Mouse (Mus musculus) erythroblast, adult 5-6 weeks (primary cell): ENCODE data around the gene Itk. TPM values are rescaled to one million over a fixed set of nuclear protein-coding genes. Genes with fewer than 3 reads are reported as not detected.

Experiments used
- ATAC-seq: replicated peaks from 2 replicates; pipeline ENCODE4 v1.8.0; 2016; ENCODE audit warnings: moderate number of reproducible peaks, mild to moderate bottlenecking, moderate TSS enrichment, inconsistent platforms; ENCODE audit not compliant: poor library complexity, low FRiP score, severe bottlenecking
- total RNA-seq, 2 experiments: library from RNA; stranded (forward) in 1 of 2; stranded (reverse) in 1 of 2; fragments of 150-400 nt in 1 of 2; fragments of 200-764, 138-1000 nt in 1 of 2; gene quantifications; 2 replicates each; pipeline versions ENCODE4 v1.2.3 to v1.2.4; 2015 to 2017; ENCODE audit warnings: low replicate concordance in 2 of 2

Itk gene
- total RNA-seq, 2 experiments from 2014 or later, result 1.5 TPM; not detected in 1

- ATAC-seq, result no peak
Observed at GRCm38 (mm10) chr11:46288091-46288490, 101.2 kb downstream of the Itk start.

- no peak for ATAC-seq
Observed at GRCm38 (mm10) chr11:46286803-46287202, 102.5 kb downstream of the Itk start.

GRCm38 (mm10) chr11:46283800-46284199 is 105.5 kb downstream of the Itk start:
- no peak for ATAC-seq

GRCm38 (mm10) chr11:46282612-46283011 is 106.7 kb downstream of the Itk start:
- ATAC-seq, result no peak

- ATAC-seq, result no peak
Observed at GRCm38 (mm10) chr11:46278709-46279108, 110.6 kb downstream of the Itk start.

GRCm38 (mm10) chr11:46278140-46278539 is 111.2 kb downstream of the Itk start:
- no peak for ATAC-seq

GRCm38 (mm10) chr11:46276778-46277177 is 112.5 kb downstream of the Itk start:
- peak; percentile 55; the same call in 1 of the 2 replicates for ATAC-seq

GRCm38 (mm10) chr11:46276168-46276567 is 113.1 kb downstream of the Itk start:
- no peak for ATAC-seq

- peak; percentile 68 for ATAC-seq
Observed at GRCm38 (mm10) chr11:46275302-46275701, 114.0 kb downstream of the Itk start.

Other genes with a start within 250 kb of the Itk start
- not detected in 2 replicates for gene Nipal4, start 223.0 kb downstream of the Itk start, total RNA-seq (2015; ENCODE audit: low replicate concordance)
- gene Nipal4, start 223.0 kb downstream of the Itk start, total RNA-seq (2017; ENCODE audit: low replicate concordance), result not detected in 2 replicates
- not detected in 2 replicates for gene Fndc9, start 154.0 kb downstream of the Itk start, total RNA-seq (2015; ENCODE audit: low replicate concordance)
- not detected in 2 replicates for gene Fndc9, start 154.0 kb downstream of the Itk start, total RNA-seq (2017; ENCODE audit: low replicate concordance)
- gene Cyfip2, start 76.7 kb downstream of the Itk start, total RNA-seq (2015; ENCODE audit: low replicate concordance), result 49.7 and 60.3 TPM in 2 replicates
- 19.9 and 22.9 TPM in 2 replicates for gene Cyfip2, start 76.7 kb downstream of the Itk start, total RNA-seq (2017; ENCODE audit: low replicate concordance)
- not detected in 2 replicates for gene Fam71b, start 7.0 kb upstream of the Itk start, total RNA-seq (2015; ENCODE audit: low replicate concordance)
- gene Fam71b, start 7.0 kb upstream of the Itk start, total RNA-seq (2017; ENCODE audit: low replicate concordance), result not detected in 2 replicates
- 62.1 and 110 TPM in 2 replicates for gene Med7, start 47.4 kb upstream of the Itk start, total RNA-seq (2015; ENCODE audit: low replicate concordance)
- gene Med7, start 47.4 kb upstream of the Itk start, total RNA-seq (2017; ENCODE audit: low replicate concordance), result 35.3 and 40.0 TPM in 2 replicates
- 0.19 and 1.5 TPM in 2 replicates for gene Havcr2, start 65.4 kb upstream of the Itk start, total RNA-seq (2015; ENCODE audit: low replicate concordance)
- 1.8 and 3.5 TPM in 2 replicates for gene Havcr2, start 65.4 kb upstream of the Itk start, total RNA-seq (2017; ENCODE audit: low replicate concordance)
- not detected in 2 replicates for gene Gm12169, start 134.7 kb upstream of the Itk start, total RNA-seq (2015; ENCODE audit: low replicate concordance)
- gene Gm12169, start 134.7 kb upstream of the Itk start, total RNA-seq (2017; ENCODE audit: low replicate concordance), result not detected in 2 replicates
- gene BC053393, start 182.0 kb upstream of the Itk start, total RNA-seq (2015; ENCODE audit: low replicate concordance), result not detected in 2 replicates
- not detected in 2 replicates for gene BC053393, start 182.0 kb upstream of the Itk start, total RNA-seq (2017; ENCODE audit: low replicate concordance)
- gene Dppa1, start 239.7 kb upstream of the Itk start, total RNA-seq (2015; ENCODE audit: low replicate concordance), result not detected in 2 replicates
- not detected in 2 replicates for gene Dppa1, start 239.7 kb upstream of the Itk start, total RNA-seq (2017; ENCODE audit: low replicate concordance)